Mouse (Mus musculus) lung, postnatal 36 days (tissue): Measurements from ENCODE around the gene Elfn1.
A peak's percentile ranks its signal among the peaks of the same experiment; 100 is the strongest.

Experiments
- DNase-seq: peaks from one replicate; pipeline ENCODE4 v3.0.0; 2022; ENCODE audit warnings: mixed read lengths

Gene Elfn1

GRCm38 (mm10) chr5:139976584-139976983, 68.8 kb downstream of the Elfn1 start:
- DNase-seq, result no peak

- DNase-seq, result no peak
These were observed 69.7 kb downstream of the Elfn1 start for GRCm38 (mm10) chr5:139977476-139977875.

- DNase-seq, result peak; percentile 19
These were observed 71.0 kb downstream of the Elfn1 start for GRCm38 (mm10) chr5:139978525-139979276.

- DNase-seq, result no peak
These were observed 71.6 kb downstream of the Elfn1 start for GRCm38 (mm10) chr5:139979371-139979770.

GRCm38 (mm10) chr5:139981976-139982375, 74.2 kb downstream of the Elfn1 start:
- no peak for DNase-seq

- no peak for DNase-seq
These were observed 77.5 kb downstream of the Elfn1 start for GRCm38 (mm10) chr5:139985073-139985746.

GRCm38 (mm10) chr5:139991531-139991930, 83.8 kb downstream of the Elfn1 start:
- DNase-seq, result no peak

GRCm38 (mm10) chr5:139998321-139998720, 90.6 kb downstream of the Elfn1 start:
- DNase-seq, result peak; percentile 7

GRCm38 (mm10) chr5:139998916-139999315, 91.2 kb downstream of the Elfn1 start:
- DNase-seq, result no peak

GRCm38 (mm10) chr5:140002541-140002940, 94.8 kb downstream of the Elfn1 start:
- DNase-seq, result no peak

GRCm38 (mm10) chr5:140006861-140007260, 99.1 kb downstream of the Elfn1 start:
- no peak for DNase-seq

GRCm38 (mm10) chr5:140007656-140008522, 100.1 kb downstream of the Elfn1 start:
- DNase-seq, result no peak

GRCm38 (mm10) chr5:140008523-140008806, 100.7 kb downstream of the Elfn1 start:
- no peak for DNase-seq

- DNase-seq, result no peak
These were observed 101.4 kb downstream of the Elfn1 start for GRCm38 (mm10) chr5:140009083-140009655.

GRCm38 (mm10) chr5:140010405-140010804, 102.7 kb downstream of the Elfn1 start:
- DNase-seq, result no peak

- no peak for DNase-seq
These were observed 104.7 kb downstream of the Elfn1 start for GRCm38 (mm10) chr5:140012286-140012967.

- no peak for DNase-seq
These were observed 105.9 kb downstream of the Elfn1 start for GRCm38 (mm10) chr5:140013652-140014051.

- no peak for DNase-seq
These were observed 109.2 kb downstream of the Elfn1 start for GRCm38 (mm10) chr5:140016896-140017295.

GRCm38 (mm10) chr5:140018780-140019179, 111.0 kb downstream of the Elfn1 start:
- DNase-seq, result no peak

GRCm38 (mm10) chr5:140019616-140020015, 111.9 kb downstream of the Elfn1 start:
- no peak for DNase-seq

- DNase-seq, result no peak
These were observed 114.0 kb downstream of the Elfn1 start for GRCm38 (mm10) chr5:140021755-140022154.

GRCm38 (mm10) chr5:140022861-140023260, 115.1 kb downstream of the Elfn1 start:
- DNase-seq, result no peak
